Mouse (Mus musculus) megakaryocyte, embryonic 14.5 days (primary cell): ENCODE measurements around the gene Ino80.

Source experiments
- FLI1 ChIP-seq: IDR thresholded peaks from 2 replicates; pipeline ENCODE4 v1.6.1; 2012; ENCODE audit warnings: low read length, inconsistent platforms, mixed read lengths
- GATA1 ChIP-seq: IDR thresholded peaks from 3 replicates; pipeline ENCODE4 v1.6.1; 2012; ENCODE audit warnings: mixed read lengths, low read length, inconsistent platforms, borderline replicate concordance

- no peak for TF ChIP-seq GATA1
- TF ChIP-seq FLI1 = no peak
These were observed 69.2 kb downstream of the Ino80 start for GRCm38 (mm10) chr2:119408278-119408677.
